Mouse (Mus musculus): Measurements from ENCODE around the gene Thra. TPM values are rescaled to one million over a fixed set of nuclear protein-coding genes. Genes with fewer than 3 reads are reported as not detected.
"Not testable (repeated sequence)": the region's sequence is repeated elsewhere in the genome, so short reads cannot be mapped to it uniquely, and the experiment has no call there.

Thra gene
- polyA plus RNA-seq, 1 experiment from 2014 or later: 186 TPM

GRCm38 (mm10) chr11:98711046-98711434 is 29.4 kb upstream of the Thra start:
- H3K36me3 ChIP-seq (ENCODE audit: control insufficient read depth, insufficient read depth, low read length): peaks cover 57% of the 10 kb centered on the region
- H3K27ac ChIP-seq (ENCODE audit: low read depth, low read length): no peak overlapping the region
- no peaks in the 10 kb centered on the region for H3K27me3 ChIP-seq (ENCODE audit: control insufficient read depth, insufficient read depth, low read length)
- WGBS: 90% methylated on average over 4 of the region's 4 CpGs
- H3K4me3 ChIP-seq (ENCODE audit: low read depth, low read length): no peak overlapping the region
- no peaks in the 10 kb centered on the region for H3K4me1 ChIP-seq (ENCODE audit: control insufficient read depth, insufficient read depth, low read length)
- no peak for ATAC-seq (ENCODE audit: low read depth)
- H3K9me3 ChIP-seq (ENCODE audit: control insufficient read depth, low read length): no peaks in the 10 kb centered on the region
- H3K4me2 ChIP-seq (ENCODE audit: low read depth, low read length): no peak overlapping the region
- H3K9ac ChIP-seq (replicated peaks; ENCODE audit: low read depth, low read length): no peak overlapping the region

- WGBS: 86% methylated on average over 6 of the region's 6 CpGs
- H3K9ac ChIP-seq (replicated peaks; ENCODE audit: low read depth, low read length); H3K4me2 ChIP-seq (ENCODE audit: low read depth, low read length); H3K27me3 ChIP-seq (ENCODE audit: control insufficient read depth, insufficient read depth, low read length); H3K9me3 ChIP-seq (ENCODE audit: control insufficient read depth, low read length); ATAC-seq (ENCODE audit: low read depth); H3K4me1 ChIP-seq (ENCODE audit: control insufficient read depth, insufficient read depth, low read length); H3K4me3 ChIP-seq (ENCODE audit: low read depth, low read length); H3K27ac ChIP-seq (ENCODE audit: low read depth, low read length): not testable (repeated sequence)
- peaks cover 54% of the 10 kb centered on the region for H3K36me3 ChIP-seq (ENCODE audit: control insufficient read depth, insufficient read depth, low read length)
Observed at GRCm38 (mm10) chr11:98712009-98712408, 28.4 kb upstream of the Thra start.

- Histone ChIP-seq H3K9me3 (ENCODE audit: control insufficient read depth, low read length) (no peaks in the 10 kb centered on the region), H3K4me1 (ENCODE audit: control insufficient read depth, insufficient read depth, low read length) (no peaks in the 10 kb centered on the region), H3K27ac (ENCODE audit: low read depth, low read length) (no peak overlapping the region), H3K9ac (replicated peaks; ENCODE audit: low read depth, low read length) (no peak overlapping the region), H3K4me2 (ENCODE audit: low read depth, low read length) (no peak overlapping the region), H3K27me3 (ENCODE audit: control insufficient read depth, insufficient read depth, low read length) (no peaks in the 10 kb centered on the region), H3K36me3 (ENCODE audit: control insufficient read depth, insufficient read depth, low read length) (peaks cover 60% of the 10 kb centered on the region), H3K4me3 (ENCODE audit: low read depth, low read length) (no peak overlapping the region)
- no peak for ATAC-seq (ENCODE audit: low read depth)
- WGBS: 88% methylated on average over 12 of the region's 12 CpGs
Observed at GRCm38 (mm10) chr11:98713703-98714102, 26.7 kb upstream of the Thra start.

GRCm38 (mm10) chr11:98715946-98716345 is 24.5 kb upstream of the Thra start:
- WGBS: 90% methylated on average over 9 of the region's 9 CpGs
- Histone ChIP-seq H3K4me3 (ENCODE audit: low read depth, low read length) (no peak overlapping the region), H3K4me2 (ENCODE audit: low read depth, low read length) (no peak overlapping the region), H3K36me3 (ENCODE audit: control insufficient read depth, insufficient read depth, low read length) (peaks cover 47% of the 10 kb centered on the region), H3K9ac (replicated peaks; ENCODE audit: low read depth, low read length) (no peak overlapping the region), H3K4me1 (ENCODE audit: control insufficient read depth, insufficient read depth, low read length) (no peaks in the 10 kb centered on the region), H3K9me3 (ENCODE audit: control insufficient read depth, low read length) (no peaks in the 10 kb centered on the region), H3K27me3 (ENCODE audit: control insufficient read depth, insufficient read depth, low read length) (no peaks in the 10 kb centered on the region), H3K27ac (ENCODE audit: low read depth, low read length) (no peak overlapping the region)
- ATAC-seq (ENCODE audit: low read depth): no peak

DNA sequence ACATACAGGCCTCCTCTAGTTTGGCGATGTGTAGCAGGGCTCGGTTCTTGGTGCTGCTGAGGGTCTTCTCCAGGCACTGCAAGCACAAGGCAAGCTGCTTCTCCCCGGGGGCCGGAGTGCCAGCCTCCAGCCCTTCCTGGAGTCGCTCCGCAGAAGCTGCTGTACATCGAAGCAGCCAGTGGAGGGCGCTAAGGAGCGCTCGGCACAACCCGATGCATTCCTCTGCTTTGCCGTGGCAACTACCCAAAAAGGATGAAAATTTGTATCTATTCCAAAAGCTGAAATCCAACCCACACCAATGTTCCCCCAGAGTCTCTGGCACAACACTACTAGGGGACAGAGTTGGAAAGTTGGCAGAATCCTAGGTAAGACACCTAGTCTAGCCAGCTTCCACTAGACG is 22.5 kb upstream of the Thra start:
- Histone ChIP-seq H3K4me3 (ENCODE audit: low read depth, low read length) (no peak overlapping the region), H3K9ac (replicated peaks; ENCODE audit: low read depth, low read length) (no peak overlapping the region), H3K36me3 (ENCODE audit: control insufficient read depth, insufficient read depth, low read length) (peaks cover 41% of the 10 kb centered on the region), H3K4me1 (ENCODE audit: control insufficient read depth, insufficient read depth, low read length) (no peaks in the 10 kb centered on the region), H3K9me3 (ENCODE audit: control insufficient read depth, low read length) (no peaks in the 10 kb centered on the region), H3K27me3 (ENCODE audit: control insufficient read depth, insufficient read depth, low read length) (no peaks in the 10 kb centered on the region), H3K4me2 (ENCODE audit: low read depth, low read length) (no peak overlapping the region), H3K27ac (ENCODE audit: low read depth, low read length) (no peak overlapping the region)
- WGBS: 18% methylated on average over 13 of the region's 13 CpGs
- no peak for ATAC-seq (ENCODE audit: low read depth)

- no peaks in the 10 kb centered on the region for H3K27me3 ChIP-seq (ENCODE audit: control insufficient read depth, insufficient read depth, low read length)
- no peaks in the 10 kb centered on the region for H3K9me3 ChIP-seq (ENCODE audit: control insufficient read depth, low read length)
- 71% methylated on average over 2 of the region's 2 CpGs for WGBS
- no peaks in the 10 kb centered on the region for H3K4me1 ChIP-seq (ENCODE audit: control insufficient read depth, insufficient read depth, low read length)
- ATAC-seq (ENCODE audit: low read depth): no peak
- H3K27ac ChIP-seq (ENCODE audit: low read depth, low read length): no peak overlapping the region
- no peak overlapping the region for H3K4me3 ChIP-seq (ENCODE audit: low read depth, low read length)
- no peak overlapping the region for H3K4me2 ChIP-seq (ENCODE audit: low read depth, low read length)
- peaks cover 36% of the 10 kb centered on the region for H3K36me3 ChIP-seq (ENCODE audit: control insufficient read depth, insufficient read depth, low read length)
- no peak overlapping the region for H3K9ac ChIP-seq (replicated peaks; ENCODE audit: low read depth, low read length)
Observed at GRCm38 (mm10) chr11:98720756-98721155, 19.7 kb upstream of the Thra start.

DNA sequence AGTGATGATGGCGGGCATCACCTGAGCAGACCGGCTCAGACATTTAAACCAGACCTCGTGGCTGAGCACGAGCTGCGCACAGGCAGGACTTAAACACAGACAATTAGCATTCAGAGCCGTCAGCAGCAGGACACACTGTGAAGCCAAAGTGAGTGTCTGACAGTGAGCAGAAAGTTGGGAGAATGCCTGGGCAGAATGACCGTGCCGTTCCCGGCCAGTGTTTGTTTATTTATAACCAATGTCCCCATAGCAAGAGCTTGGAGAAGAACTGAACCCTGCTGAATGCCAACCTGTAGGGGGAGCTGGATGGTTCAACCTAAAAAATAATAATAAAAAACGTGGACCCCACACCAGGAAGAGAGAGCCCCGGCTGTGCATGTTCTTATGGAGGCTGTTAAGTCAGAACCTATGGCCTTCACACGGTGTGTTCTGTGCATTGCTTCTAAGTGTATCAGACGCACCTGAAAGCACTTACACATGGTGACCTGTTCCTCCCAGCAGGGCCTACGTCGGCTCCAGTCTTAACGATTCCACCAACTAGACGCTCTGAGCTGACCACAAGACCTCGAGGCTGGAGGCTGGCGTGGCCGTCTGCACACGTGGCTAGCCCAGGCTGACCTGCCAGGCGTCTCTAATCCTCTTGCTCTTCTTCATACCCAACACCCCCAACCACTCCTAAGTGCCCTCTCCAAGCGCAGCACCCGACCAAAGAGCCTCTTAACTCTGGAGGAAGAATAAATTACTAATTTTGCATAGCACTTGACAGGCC is 18.8 kb upstream of the Thra start:
- Histone ChIP-seq H3K36me3 (ENCODE audit: control insufficient read depth, insufficient read depth, low read length) (peaks cover 31% of the 10 kb centered on the region), H3K27ac (ENCODE audit: low read depth, low read length) (no peak overlapping the region)
- no peak for ATAC-seq (ENCODE audit: low read depth)

DNA sequence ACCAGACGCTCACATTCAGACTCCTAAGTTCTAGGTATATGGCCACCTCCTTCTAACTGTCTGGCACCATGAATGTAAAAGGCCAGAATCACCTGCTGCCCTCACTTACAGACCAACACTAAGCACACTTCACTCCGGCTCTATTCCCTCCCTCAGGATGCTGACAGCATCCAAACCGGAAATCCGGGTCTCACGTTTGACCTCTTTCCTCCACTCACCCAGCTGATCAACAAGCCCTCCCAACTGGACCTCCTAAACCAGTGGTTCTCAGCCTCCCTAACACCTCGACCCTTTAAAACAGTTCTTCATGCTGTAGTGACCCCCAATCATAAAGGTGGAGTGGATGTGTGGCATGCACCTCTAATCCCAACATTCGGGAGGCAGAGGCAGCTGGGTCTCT is 17.3 kb upstream of the Thra start:
- no peak for ATAC-seq (ENCODE audit: low read depth)
- WGBS: 89% methylated on average over 7 of the region's 7 CpGs
- no peaks in the 10 kb centered on the region for H3K27me3 ChIP-seq (ENCODE audit: control insufficient read depth, insufficient read depth, low read length)
- H3K27ac ChIP-seq (ENCODE audit: low read depth, low read length): no peak overlapping the region
- peaks cover 21% of the 10 kb centered on the region; the same call in 1 of the 2 replicates for H3K36me3 ChIP-seq (ENCODE audit: control insufficient read depth, insufficient read depth, low read length)
- H3K4me1 ChIP-seq (ENCODE audit: control insufficient read depth, insufficient read depth, low read length): no peaks in the 10 kb centered on the region; the same call in 1 of the 2 replicates
- H3K9ac ChIP-seq (replicated peaks; ENCODE audit: low read depth, low read length): no peak overlapping the region
- H3K9me3 ChIP-seq (ENCODE audit: control insufficient read depth, low read length): no peaks in the 10 kb centered on the region
- H3K4me2 ChIP-seq (ENCODE audit: low read depth, low read length): no peak overlapping the region
- no peak overlapping the region for H3K4me3 ChIP-seq (ENCODE audit: low read depth, low read length)

More for the DNA sequence above, 18.8 kb upstream of the Thra start:
- 75% methylated on average over 24 of the region's 24 CpGs for WGBS
- Histone ChIP-seq H3K27me3 (ENCODE audit: control insufficient read depth, insufficient read depth, low read length) (no peaks in the 10 kb centered on the region), H3K4me2 (ENCODE audit: low read depth, low read length) (no peak overlapping the region), H3K9me3 (ENCODE audit: control insufficient read depth, low read length) (no peaks in the 10 kb centered on the region), H3K4me3 (ENCODE audit: low read depth, low read length) (no peak overlapping the region), H3K4me1 (ENCODE audit: control insufficient read depth, insufficient read depth, low read length) (no peaks in the 10 kb centered on the region), H3K9ac (replicated peaks; ENCODE audit: low read depth, low read length) (no peak overlapping the region)

DNA sequence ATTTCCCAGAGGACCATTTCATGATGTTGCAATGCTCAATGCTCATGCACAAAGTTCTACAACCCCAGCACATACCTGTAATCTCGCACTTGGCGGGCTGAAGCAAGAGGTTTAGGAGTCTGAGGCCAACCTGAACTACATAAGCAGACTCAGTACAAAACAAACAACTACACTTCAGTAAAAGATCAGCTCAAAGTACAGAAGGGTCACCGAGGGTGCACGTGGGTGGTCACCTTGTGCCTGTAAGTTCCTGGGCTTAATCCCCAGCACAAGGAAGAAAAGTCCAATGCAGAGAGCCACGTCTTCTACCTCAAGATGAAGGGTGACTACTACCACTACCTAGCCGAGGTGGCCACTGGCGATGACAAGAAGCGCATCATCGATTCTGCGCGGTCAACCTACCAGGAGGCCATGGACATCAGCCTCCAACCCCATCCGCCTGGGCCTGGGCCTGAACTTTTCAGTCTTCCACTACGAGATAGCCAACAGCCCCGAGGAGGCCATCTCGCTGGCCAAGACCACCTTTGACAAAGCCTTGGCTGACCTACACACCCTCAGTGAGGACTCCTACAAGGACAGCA is 14.4 kb upstream of the Thra start:
- WGBS: 96% methylated on average over 15 of the region's 15 CpGs
- Histone ChIP-seq H3K27me3 (ENCODE audit: control insufficient read depth, insufficient read depth, low read length) (no peaks in the 10 kb centered on the region), H3K4me1 (ENCODE audit: control insufficient read depth, insufficient read depth, low read length) (peaks cover 6% of the 10 kb centered on the region), H3K9me3 (ENCODE audit: control insufficient read depth, low read length) (no peaks in the 10 kb centered on the region), H3K27ac (ENCODE audit: low read depth, low read length) (no peak overlapping the region), H3K9ac (replicated peaks; ENCODE audit: low read depth, low read length) (no peak overlapping the region), H3K4me2 (ENCODE audit: low read depth, low read length) (no peak overlapping the region), H3K4me3 (ENCODE audit: low read depth, low read length) (no peak overlapping the region), H3K36me3 (ENCODE audit: control insufficient read depth, insufficient read depth, low read length) (peaks cover 15% of the 10 kb centered on the region; the same call in 1 of the 2 replicates)
- no peak for ATAC-seq (ENCODE audit: low read depth)
